Mouse (Mus musculus) layer of hippocampus, postnatal 10 days (tissue): ENCODE results near the gene Pth. TPM values are rescaled to one million over a fixed set of nuclear protein-coding genes. Genes with fewer than 3 reads are reported as not detected.

Source experiments
- DNase-seq, 2 experiments: peaks; one replicate each; pipeline ENCODE4 v3.0.0; 2021; ENCODE audit warnings: low spot score in 2 of 2
- long read RNA-seq: library from polyadenylated mRNA; stranded (forward); transcript quantifications from one replicate; pipeline ENCODE4 v2.0.0, GENCODE M21; 2023
- total RNA-seq, 2 experiments: library from RNA; stranded (reverse); gene quantifications; 2 replicates each; pipeline ENCODE4 v1.2.3; 2021

Gene Pth
- not detected for total RNA-seq
- long read RNA-seq = 0 reads

GRCm38 (mm10) chr7:113388470-113388869 lies at the start of gene Pth:
TSS of gene Pth (minus strand) at chr7:113388570.
- no peak for DNase-seq

GRCm38 (mm10) chr7:113436312-113436711 lies 47.9 kb upstream of the Pth start:
- no peak for DNase-seq

GRCm38 (mm10) chr7:113434286-113434685 lies 45.9 kb upstream of the Pth start:
- peak; percentile 43 to 61 for DNase-seq

GRCm38 (mm10) chr7:113433451-113433850 lies 45.1 kb upstream of the Pth start:
- DNase-seq = no peak

- DNase-seq = no peak
These were observed 44.5 kb upstream of the Pth start for GRCm38 (mm10) chr7:113432891-113433290.

GRCm38 (mm10) chr7:113420771-113421170 lies 32.4 kb upstream of the Pth start:
- DNase-seq = no peak

GRCm38 (mm10) chr7:113419070-113419782 lies 30.9 kb upstream of the Pth start:
- DNase-seq = no peak

GRCm38 (mm10) chr7:113416536-113416935 lies 28.2 kb upstream of the Pth start:
- DNase-seq = no peak

- DNase-seq = no peak
These were observed 26.9 kb upstream of the Pth start for GRCm38 (mm10) chr7:113415256-113415655.

GRCm38 (mm10) chr7:113408712-113409111 lies 20.3 kb upstream of the Pth start:
- no peak for DNase-seq

- DNase-seq = no peak
These were observed 9.7 kb upstream of the Pth start for GRCm38 (mm10) chr7:113398083-113398482.

- DNase-seq = no peak
These were observed 8.3 kb upstream of the Pth start for GRCm38 (mm10) chr7:113396661-113397060.

- DNase-seq = no peak
These were observed 3.2 kb upstream of the Pth start for GRCm38 (mm10) chr7:113391619-113392018.

- DNase-seq = peak; percentile 58 to 62
These were observed 10.3 kb downstream of the Pth start for GRCm38 (mm10) chr7:113377875-113378658.

GRCm38 (mm10) chr7:113372682-113373081 lies 15.7 kb downstream of the Pth start:
- DNase-seq = no peak

GRCm38 (mm10) chr7:113369620-113370340 lies 18.6 kb downstream of the Pth start:
- DNase-seq = peak; percentile 73 to 83

GRCm38 (mm10) chr7:113368746-113369619 lies 19.4 kb downstream of the Pth start, which contains the start of gene Btbd10:
TSS of gene Btbd10 (minus strand) at chr7:113369392.
- DNase-seq = peak; percentile 96 to 98

- DNase-seq = no peak
These were observed 20.9 kb downstream of the Pth start for GRCm38 (mm10) chr7:113367440-113367839.

- no peak for DNase-seq
These were observed 39.3 kb downstream of the Pth start for GRCm38 (mm10) chr7:113349089-113349488.

- no peak for DNase-seq
These were observed 40.7 kb downstream of the Pth start for GRCm38 (mm10) chr7:113347694-113348093.

- peak; percentile 38 to 45 for DNase-seq
These were observed 41.1 kb downstream of the Pth start for GRCm38 (mm10) chr7:113347271-113347670.
